Mouse (Mus musculus): ENCODE data around the gene Grb10.

- TF ChIP-seq GATA1 (IDR thresholded peaks at IDR 0.05; ENCODE audit: borderline replicate concordance, low read length) (no peak), FLI1 (IDR thresholded peaks at IDR 0.05; ENCODE audit: low read length) (no peak)
These were observed 2.9 kb upstream of the Grb10 start for GRCm38 (mm10) chr11:12041379-12041778.

Data from megakaryocyte, embryonic 14.5 days (primary cell).